Mouse (Mus musculus): ENCODE measurements around the gene Gnb3. TPM values are rescaled to one million over a fixed set of nuclear protein-coding genes. Genes with fewer than 3 reads are reported as not detected.
A peak's percentile ranks its signal among the peaks of the same experiment; 100 is the strongest.

The Gnb3 gene
- polyA plus RNA-seq, 1 experiment from 2014 or later, result 4.2 TPM

DNA sequence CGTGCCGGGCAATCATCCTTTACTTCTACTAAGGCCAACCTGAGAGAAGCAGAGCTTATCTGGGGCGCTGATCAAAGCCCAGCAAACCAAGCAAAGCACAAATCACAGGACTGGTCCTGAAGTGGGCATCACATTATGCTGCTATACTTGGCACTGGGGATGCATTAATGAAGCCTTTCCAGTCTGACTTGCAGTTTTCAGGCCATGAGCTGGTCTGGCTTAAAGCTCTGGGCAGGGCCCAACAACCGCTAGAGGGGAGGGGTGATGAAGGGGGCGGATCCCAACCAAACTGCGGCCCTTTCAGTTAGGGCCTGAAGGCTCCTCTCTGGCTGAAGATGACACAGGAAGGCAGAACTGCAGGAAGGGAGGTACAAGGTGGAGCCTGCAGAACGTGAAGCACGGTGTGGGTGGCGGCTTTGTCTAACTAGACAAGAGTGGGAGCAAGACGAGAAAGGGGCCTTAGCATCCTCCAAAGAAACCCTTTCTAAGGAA lies 11.9 kb downstream of the Gnb3 start:
- H3K27me3 ChIP-seq (ENCODE audit: control insufficient read depth, insufficient read depth, low read length), result no peaks in the 10 kb centered on the region
- H3K27ac ChIP-seq (ENCODE audit: low read length), result peak overlapping the region; percentile 61
- no peaks in the 10 kb centered on the region for H3K9me3 ChIP-seq (replicated peaks; ENCODE audit: control insufficient read depth, low read length)
- H3K9ac ChIP-seq (ENCODE audit: low read length), result peak overlapping the region; percentile 72
- H3K4me2 ChIP-seq (ENCODE audit: low read depth, low read length), result peak overlapping the region; percentile 95
- no peak for ATAC-seq (replicated peaks; ENCODE audit: extremely low read depth, insufficient read depth, low FRiP score)
- H3K4me1 ChIP-seq (ENCODE audit: control insufficient read depth, insufficient read depth, low read length), result peaks cover 20% of the 10 kb centered on the region
- WGBS, result 21% methylated on average over 10 of the region's 10 CpGs
- H3K4me3 ChIP-seq (ENCODE audit: low read length), result peak overlapping the region; percentile 80
- peaks cover 37% of the 10 kb centered on the region for H3K36me3 ChIP-seq (ENCODE audit: control insufficient read depth, insufficient read depth)

GRCm38 (mm10) chr6:124822049-124822448 lies 18.0 kb downstream of the Gnb3 start:
- no peak overlapping the region for H3K9ac ChIP-seq (ENCODE audit: low read length)
- ATAC-seq (replicated peaks; ENCODE audit: extremely low read depth, insufficient read depth, low FRiP score), result no peak
- H3K27ac ChIP-seq (ENCODE audit: low read length), result peak overlapping the region; percentile 56

DNA sequence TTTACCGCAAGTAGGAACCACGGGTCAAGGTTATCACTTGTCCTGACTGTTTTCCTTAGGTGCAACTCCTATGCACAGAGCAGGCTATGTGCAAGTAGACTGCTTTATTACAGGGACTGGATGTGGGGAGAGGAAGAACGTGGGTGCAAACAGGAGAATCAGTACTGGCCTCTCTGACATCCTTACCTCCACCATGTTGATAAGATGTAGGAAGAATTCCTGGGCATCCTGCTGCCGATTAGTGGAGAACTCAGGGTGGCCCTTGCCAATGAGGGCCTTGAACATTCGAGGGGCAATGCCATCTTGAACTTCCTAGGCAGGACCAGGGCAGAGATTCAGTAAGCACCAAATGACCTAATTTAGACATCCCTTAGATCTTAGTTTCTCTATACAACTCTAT lies 19.2 kb downstream of the Gnb3 start:
- Histone ChIP-seq H3K36me3 (ENCODE audit: control insufficient read depth, insufficient read depth) (peaks cover 88% of the 10 kb centered on the region), H3K27ac (ENCODE audit: low read length) (no peak overlapping the region), H3K4me1 (ENCODE audit: control insufficient read depth, insufficient read depth, low read length) (no peaks in the 10 kb centered on the region), H3K4me3 (ENCODE audit: low read length) (no peak overlapping the region), H3K4me2 (ENCODE audit: low read depth, low read length) (no peak overlapping the region), H3K9me3 (replicated peaks; ENCODE audit: control insufficient read depth, low read length) (no peaks in the 10 kb centered on the region), H3K9ac (ENCODE audit: low read length) (no peak overlapping the region), H3K27me3 (ENCODE audit: control insufficient read depth, insufficient read depth, low read length) (no peaks in the 10 kb centered on the region)
- ATAC-seq (replicated peaks; ENCODE audit: extremely low read depth, insufficient read depth, low FRiP score), result no peak
- WGBS, result 91% methylated on average over 5 of the region's 5 CpGs

More at GRCm38 (mm10) chr6:124822049-124822448, 18.0 kb downstream of the Gnb3 start:
- H3K4me2 ChIP-seq (ENCODE audit: low read depth, low read length), result no peak overlapping the region
- WGBS, result 74% methylated on average over 4 of the region's 4 CpGs
- no peak overlapping the region for H3K4me3 ChIP-seq (ENCODE audit: low read length)
- no peaks in the 10 kb centered on the region for H3K4me1 ChIP-seq (ENCODE audit: control insufficient read depth, insufficient read depth, low read length)
- no peaks in the 10 kb centered on the region for H3K9me3 ChIP-seq (replicated peaks; ENCODE audit: control insufficient read depth, low read length)
- peaks cover 83% of the 10 kb centered on the region for H3K36me3 ChIP-seq (ENCODE audit: control insufficient read depth, insufficient read depth)
- H3K27me3 ChIP-seq (ENCODE audit: control insufficient read depth, insufficient read depth, low read length), result no peaks in the 10 kb centered on the region

DNA sequence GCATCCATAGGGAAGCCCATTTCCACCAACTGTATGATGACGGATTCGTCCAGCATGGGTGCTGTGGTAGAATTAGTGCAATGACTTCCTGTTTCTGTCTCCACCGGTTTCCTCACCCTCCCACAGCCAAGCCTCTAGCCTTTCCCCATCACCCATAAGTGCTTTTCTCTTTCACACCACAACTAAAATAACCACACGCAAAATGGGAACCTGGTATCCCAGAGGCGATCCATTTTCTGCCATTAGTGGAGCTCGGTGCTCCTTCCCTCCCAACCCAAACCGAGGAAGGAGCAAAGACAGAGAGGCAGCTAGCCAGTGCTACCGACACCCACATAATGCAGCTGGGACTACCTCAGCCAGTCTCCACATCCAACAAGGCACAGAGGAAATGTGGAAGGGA lies 22.1 kb downstream of the Gnb3 start:
- no peak overlapping the region for H3K4me2 ChIP-seq (ENCODE audit: low read depth, low read length)
- H3K36me3 ChIP-seq (ENCODE audit: control insufficient read depth, insufficient read depth), result peaks cover 61% of the 10 kb centered on the region
- no peak overlapping the region for H3K4me3 ChIP-seq (ENCODE audit: low read length)
- WGBS, result 81% methylated on average over 8 of the region's 8 CpGs
- no peaks in the 10 kb centered on the region for H3K27me3 ChIP-seq (ENCODE audit: control insufficient read depth, insufficient read depth, low read length)
- no peak for ATAC-seq (replicated peaks; ENCODE audit: extremely low read depth, insufficient read depth, low FRiP score)
- no peaks in the 10 kb centered on the region for H3K9me3 ChIP-seq (replicated peaks; ENCODE audit: control insufficient read depth, low read length)
- no peak overlapping the region for H3K9ac ChIP-seq (ENCODE audit: low read length)
- no peak overlapping the region for H3K27ac ChIP-seq (ENCODE audit: low read length)
- peaks cover 9% of the 10 kb centered on the region for H3K4me1 ChIP-seq (ENCODE audit: control insufficient read depth, insufficient read depth, low read length)

DNA sequence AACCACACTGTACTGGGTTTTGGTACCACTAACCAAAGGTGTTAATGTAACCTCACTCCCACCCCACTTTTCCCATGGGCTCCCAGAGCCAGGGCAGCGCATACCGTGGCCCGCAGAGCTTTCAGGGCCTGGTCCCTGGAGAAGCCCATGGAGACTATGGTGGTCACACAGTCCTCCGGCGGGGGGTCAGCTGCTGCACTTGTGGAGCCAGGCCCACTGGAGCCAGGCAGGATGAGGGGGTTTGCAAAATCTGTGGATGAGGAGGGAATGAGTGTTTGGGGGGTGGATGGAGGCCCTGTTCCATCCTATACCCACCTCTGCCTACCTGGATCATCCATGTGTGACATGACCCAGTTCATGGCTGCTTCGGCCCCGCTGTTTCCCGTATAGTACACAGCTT lies 22.5 kb downstream of the Gnb3 start:
- 92% methylated on average over 8 of the region's 8 CpGs for WGBS

DNA sequence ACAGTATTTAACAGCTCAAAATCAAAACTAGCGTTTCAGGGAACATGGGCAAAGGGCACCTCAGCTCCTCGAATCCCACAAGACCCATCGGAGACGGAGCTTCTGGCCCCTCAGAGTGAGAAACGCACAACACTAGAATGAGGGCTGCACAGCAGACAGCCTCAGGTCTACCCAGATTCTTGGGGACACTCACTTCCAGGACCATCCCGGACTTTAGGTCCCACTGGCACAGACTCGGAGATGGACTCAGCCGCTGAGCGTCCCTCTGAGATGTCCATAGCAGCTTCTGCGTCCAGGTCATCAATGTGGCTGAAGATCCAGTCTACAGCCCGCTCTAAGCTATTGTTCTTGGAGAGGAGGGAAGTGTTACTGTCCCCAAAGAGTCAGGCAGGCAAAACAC lies 22.9 kb downstream of the Gnb3 start:
- Histone ChIP-seq H3K27ac (ENCODE audit: low read length) (no peak overlapping the region), H3K36me3 (ENCODE audit: control insufficient read depth, insufficient read depth) (peaks cover 55% of the 10 kb centered on the region), H3K9ac (ENCODE audit: low read length) (no peak overlapping the region), H3K4me2 (ENCODE audit: low read depth, low read length) (no peak overlapping the region), H3K27me3 (ENCODE audit: control insufficient read depth, insufficient read depth, low read length) (no peaks in the 10 kb centered on the region), H3K9me3 (replicated peaks; ENCODE audit: control insufficient read depth, low read length) (no peaks in the 10 kb centered on the region), H3K4me3 (ENCODE audit: low read length) (no peak overlapping the region), H3K4me1 (ENCODE audit: control insufficient read depth, insufficient read depth, low read length) (peaks cover 18% of the 10 kb centered on the region)
- 95% methylated on average over 11 of the region's 11 CpGs for WGBS
- no peak for ATAC-seq (replicated peaks; ENCODE audit: extremely low read depth, insufficient read depth, low FRiP score)

More for the DNA sequence above, 22.5 kb downstream of the Gnb3 start:
- H3K9me3 ChIP-seq (replicated peaks; ENCODE audit: control insufficient read depth, low read length), result no peaks in the 10 kb centered on the region
- no peaks in the 10 kb centered on the region for H3K27me3 ChIP-seq (ENCODE audit: control insufficient read depth, insufficient read depth, low read length)
- peaks cover 13% of the 10 kb centered on the region for H3K4me1 ChIP-seq (ENCODE audit: control insufficient read depth, insufficient read depth, low read length)
- peaks cover 57% of the 10 kb centered on the region for H3K36me3 ChIP-seq (ENCODE audit: control insufficient read depth, insufficient read depth)
- no peak overlapping the region for H3K27ac ChIP-seq (ENCODE audit: low read length)
- no peak for ATAC-seq (replicated peaks; ENCODE audit: extremely low read depth, insufficient read depth, low FRiP score)
- no peak overlapping the region for H3K4me2 ChIP-seq (ENCODE audit: low read depth, low read length)
- no peak overlapping the region for H3K9ac ChIP-seq (ENCODE audit: low read length)
- no peak overlapping the region for H3K4me3 ChIP-seq (ENCODE audit: low read length)

- H3K4me1 ChIP-seq (ENCODE audit: control insufficient read depth, insufficient read depth, low read length), result peaks cover 23% of the 10 kb centered on the region
- H3K4me2 ChIP-seq (ENCODE audit: low read depth, low read length), result no peak overlapping the region
- no peak overlapping the region for H3K27ac ChIP-seq (ENCODE audit: low read length)
- H3K9me3 ChIP-seq (replicated peaks; ENCODE audit: control insufficient read depth, low read length), result no peaks in the 10 kb centered on the region
- no peak for ATAC-seq (replicated peaks; ENCODE audit: extremely low read depth, insufficient read depth, low FRiP score)
- no peak overlapping the region for H3K9ac ChIP-seq (ENCODE audit: low read length)
- H3K36me3 ChIP-seq (ENCODE audit: control insufficient read depth, insufficient read depth), result peaks cover 55% of the 10 kb centered on the region
- H3K27me3 ChIP-seq (ENCODE audit: control insufficient read depth, insufficient read depth, low read length), result no peaks in the 10 kb centered on the region
- H3K4me3 ChIP-seq (ENCODE audit: low read length), result no peak overlapping the region
- WGBS, result 93% methylated on average over 4 of the region's 4 CpGs
These were observed 23.5 kb downstream of the Gnb3 start for GRCm38 (mm10) chr6:124816611-124817010.

DNA sequence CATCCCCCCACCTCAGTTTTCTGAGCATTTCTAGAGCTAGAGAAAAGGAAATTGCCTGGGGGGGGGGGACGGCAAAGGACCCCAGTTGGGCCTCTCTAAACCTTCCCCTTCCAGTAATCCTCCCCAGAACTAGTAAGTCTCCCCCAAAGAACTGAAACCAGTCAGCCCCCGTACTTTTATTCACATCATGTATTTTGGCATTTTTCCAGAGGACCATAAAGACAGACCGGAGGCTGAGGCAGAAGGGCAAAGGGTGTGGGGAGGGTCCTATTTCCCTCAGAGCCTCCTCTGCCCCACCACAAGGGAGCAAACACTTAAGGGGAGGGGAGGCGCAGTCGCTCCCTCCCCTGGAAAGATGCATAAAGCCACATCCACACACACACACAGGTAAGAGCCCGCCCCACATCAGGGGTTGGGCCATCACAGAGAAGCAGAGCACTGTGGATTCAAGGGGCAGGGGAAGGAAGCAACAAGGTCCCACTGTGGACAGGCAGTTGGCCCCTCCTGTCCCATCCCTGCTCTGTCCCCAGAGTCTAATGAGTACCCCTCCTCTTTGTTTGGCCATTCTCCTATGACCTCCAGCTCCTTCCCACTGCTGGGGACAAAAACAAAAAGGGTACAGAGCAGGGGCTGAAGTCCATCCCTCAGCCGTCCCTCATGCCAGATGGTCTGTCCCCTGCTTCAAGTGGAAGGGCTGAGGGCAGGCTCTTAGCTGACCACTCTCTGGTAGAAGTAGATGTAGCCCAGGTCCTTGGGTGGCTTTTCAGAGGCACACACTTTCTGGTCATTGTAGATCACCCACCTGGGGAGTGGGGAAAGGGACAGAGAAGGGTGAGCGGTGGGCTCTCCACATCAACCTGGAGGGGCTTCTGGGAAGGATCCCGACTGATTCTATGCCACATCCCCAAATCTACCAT lies 25.0 kb downstream of the Gnb3 start:
- H3K27ac ChIP-seq (ENCODE audit: low read length), result no peak overlapping the region
- H3K27me3 ChIP-seq (ENCODE audit: control insufficient read depth, insufficient read depth, low read length), result no peaks in the 10 kb centered on the region
- WGBS, result 67% methylated on average over 9 of the region's 9 CpGs
- H3K9me3 ChIP-seq (replicated peaks; ENCODE audit: control insufficient read depth, low read length), result no peaks in the 10 kb centered on the region
- H3K4me1 ChIP-seq (ENCODE audit: control insufficient read depth, insufficient read depth, low read length), result peaks cover 32% of the 10 kb centered on the region
- no peak overlapping the region for H3K4me2 ChIP-seq (ENCODE audit: low read depth, low read length)
- H3K9ac ChIP-seq (ENCODE audit: low read length), result no peak overlapping the region
- no peak for ATAC-seq (replicated peaks; ENCODE audit: extremely low read depth, insufficient read depth, low FRiP score)
- H3K4me3 ChIP-seq (ENCODE audit: low read length), result no peak overlapping the region
- H3K36me3 ChIP-seq (ENCODE audit: control insufficient read depth, insufficient read depth), result peaks cover 52% of the 10 kb centered on the region

DNA sequence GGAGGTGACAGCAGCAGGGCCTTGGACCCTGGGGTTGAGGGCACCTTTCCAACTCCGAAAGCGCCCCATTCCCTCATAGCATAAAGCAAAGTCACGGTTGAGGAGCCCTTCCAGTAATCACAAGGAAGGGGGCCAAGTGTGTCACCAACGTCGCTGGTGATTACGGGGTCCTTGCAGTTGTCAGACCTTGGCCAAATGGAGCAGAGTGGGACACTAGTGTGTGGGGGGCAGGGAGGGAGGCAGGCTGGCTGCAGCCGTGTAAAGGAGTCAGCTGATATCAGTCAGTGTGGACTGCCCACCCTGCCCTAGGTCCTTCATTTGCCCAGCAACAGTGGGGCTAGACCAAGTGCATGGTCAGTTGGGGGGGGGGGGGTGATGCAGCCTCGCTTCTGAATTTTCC lies 25.6 kb downstream of the Gnb3 start:
- Histone ChIP-seq H3K27me3 (ENCODE audit: control insufficient read depth, insufficient read depth, low read length) (no peaks in the 10 kb centered on the region), H3K36me3 (ENCODE audit: control insufficient read depth, insufficient read depth) (peaks cover 46% of the 10 kb centered on the region), H3K4me2 (ENCODE audit: low read depth, low read length) (peak overlapping the region; percentile 90), H3K9ac (ENCODE audit: low read length) (peak overlapping the region; percentile 41; the same call in 1 of the 2 replicates), H3K4me3 (ENCODE audit: low read length) (peak overlapping the region; percentile 89), H3K4me1 (ENCODE audit: control insufficient read depth, insufficient read depth, low read length) (peaks cover 38% of the 10 kb centered on the region), H3K27ac (ENCODE audit: low read length) (no peak overlapping the region), H3K9me3 (replicated peaks; ENCODE audit: control insufficient read depth, low read length) (no peaks in the 10 kb centered on the region)
- no peak for ATAC-seq (replicated peaks; ENCODE audit: extremely low read depth, insufficient read depth, low FRiP score)
- 38% methylated on average over 8 of the region's 8 CpGs for WGBS

Measured in heart, embryonic 16.5 days (tissue).